Comparison of ENCODE assay signal across 20 mouse cellular contexts in genomic region chr1:40376745-40377144, GRCm38 (mm10). TPM values are rescaled to one million over a fixed set of nuclear protein-coding genes. Genes with fewer than 3 reads are reported as not detected.
A peak's percentile ranks its signal among the peaks of the same experiment; 100 is the strongest.
DNase-seq lines count a peak whose midpoint lies in the region; ATAC-seq and TF ChIP-seq lines count a peak whose summit lies in the region.
"Had no signal": no experiment of that assay in that cellular context is flagged by ENCODE, and none has a peak within 500 bp of the region (broad histone marks: within the 10 kb centered on the region; RNA-seq: fewer than 3 reads in every experiment).

No protein-coding gene starts in this region.

- TF ChIP-seq POLR2A in lung, adult 2 months (IDR thresholded peaks at IDR 0.05; ENCODE audit: borderline replicate concordance, extremely low read depth, low read depth, low read length): no peak

- no peaks in the 10 kb centered on the region for H3K27me3 ChIP-seq in hindbrain, embryonic 10.5 days (ENCODE audit: insufficient read depth, poor library complexity, severe bottlenecking)
- H3K27me3 ChIP-seq in hindbrain, embryonic 12.5 days: no peaks in the 10 kb centered on the region
- H3K27me3 ChIP-seq in embryonic facial prominence, embryonic 14.5 days (replicated peaks; ENCODE audit: control insufficient read depth, insufficient read depth, low read length): no peaks in the 10 kb centered on the region
- no peaks in the 10 kb centered on the region for H3K27me3 ChIP-seq in forebrain, embryonic 14.5 days (replicated peaks; ENCODE audit: control insufficient read depth, insufficient read depth, low read length)
- H3K27me3 ChIP-seq: embryonic facial prominence, embryonic 12.5 days; heart, embryonic 12.5 days; limb, embryonic 12.5 days; liver, embryonic 13.5 days; neural tube, embryonic 12.5 days had no signal

- H3K4me1 ChIP-seq in hindbrain, embryonic 10.5 days (replicated peaks): peaks cover 8% of the 10 kb centered on the region
- no peaks in the 10 kb centered on the region for H3K4me1 ChIP-seq in hindbrain, embryonic 12.5 days
- peaks cover 9% of the 10 kb centered on the region for H3K4me1 ChIP-seq in lung, adult 2 months (ENCODE audit: control insufficient read depth, insufficient read depth, low read length)
- H3K4me1 ChIP-seq in embryonic facial prominence, embryonic 14.5 days (ENCODE audit: control insufficient read depth, insufficient read depth, low read length): no peaks in the 10 kb centered on the region
- H3K4me1 ChIP-seq in forebrain, embryonic 14.5 days (ENCODE audit: control insufficient read depth, insufficient read depth, low read length): no peaks in the 10 kb centered on the region
- H3K4me1 ChIP-seq: liver, embryonic 13.5 days; neural tube, embryonic 12.5 days had no signal

- H3K9me3 ChIP-seq in hindbrain, embryonic 10.5 days: no peaks in the 10 kb centered on the region
- H3K9me3 ChIP-seq in hindbrain, embryonic 12.5 days (replicated peaks): no peaks in the 10 kb centered on the region
- no peaks in the 10 kb centered on the region for H3K9me3 ChIP-seq in embryonic facial prominence, embryonic 14.5 days (ENCODE audit: control insufficient read depth, low read length)
- H3K9me3 ChIP-seq in forebrain, embryonic 14.5 days (replicated peaks; ENCODE audit: control insufficient read depth, low read length): no peaks in the 10 kb centered on the region
- H3K9me3 ChIP-seq: embryonic facial prominence, embryonic 12.5 days; heart, embryonic 12.5 days; limb, embryonic 12.5 days; liver, embryonic 13.5 days; neural tube, embryonic 12.5 days had no signal

- TF ChIP-seq CTCF in lung, adult 2 months (IDR thresholded peaks at IDR 0.05; ENCODE audit: insufficient read depth, low read length): no peak

- H3K4me3 ChIP-seq in hindbrain, embryonic 10.5 days: no peak overlapping the region
- H3K4me3 ChIP-seq in hindbrain, embryonic 12.5 days: no peak overlapping the region
- no peak overlapping the region for H3K4me3 ChIP-seq in lung, adult 2 months (replicated peaks; ENCODE audit: extremely low read depth, low read depth, low read length)
- H3K4me3 ChIP-seq in embryonic facial prominence, embryonic 14.5 days (ENCODE audit: low read depth, low read length): no peak overlapping the region
- no peak overlapping the region for H3K4me3 ChIP-seq in forebrain, embryonic 14.5 days (ENCODE audit: low read depth, low read length)
- H3K4me3 ChIP-seq: embryonic facial prominence, embryonic 12.5 days; heart, embryonic 12.5 days; layer of hippocampus, adult 2 months; limb, embryonic 12.5 days; liver, embryonic 13.5 days; neural tube, embryonic 12.5 days had no signal

- DNase-seq in hindbrain, embryonic 10.5 days (ENCODE audit: low spot score): peak; percentile 14
- peak; percentile 58 for DNase-seq in lung, postnatal 10 days
- DNase-seq in lung, adult 2 months: no peak
- peak; percentile 21 for DNase-seq in embryo, embryonic 11 days
- no peak for DNase-seq in embryonic facial prominence, embryonic 14.5 days (ENCODE audit: low spot score)
- no peak for DNase-seq in forebrain, embryonic 14.5 days (ENCODE audit: low spot score)
- DNase-seq: cerebellum, adult 9-11 months; heart, postnatal 36 days; kidney, postnatal 10 days; liver, embryonic 13.5 days; right cerebral cortex, postnatal 25 days had no signal

- no peak overlapping the region for H3K27ac ChIP-seq in hindbrain, embryonic 10.5 days
- H3K27ac ChIP-seq in hindbrain, embryonic 12.5 days: no peak overlapping the region
- no peak overlapping the region for H3K27ac ChIP-seq in embryonic facial prominence, embryonic 14.5 days (replicated peaks; ENCODE audit: low read depth, low read length)
- H3K27ac ChIP-seq in forebrain, embryonic 14.5 days (ENCODE audit: low read depth, low read length): no peak overlapping the region
- H3K27ac ChIP-seq: embryonic facial prominence, embryonic 12.5 days; layer of hippocampus, adult 2 months; limb, embryonic 12.5 days; liver, embryonic 13.5 days; macrophage; neural tube, embryonic 12.5 days had no signal

- WGBS in hindbrain, embryonic 10.5 days: 61% methylated on average over 7 of the region's 7 CpGs
- WGBS in hindbrain, embryonic 12.5 days: 55% methylated on average over 7 of the region's 7 CpGs
- WGBS in lung, adult 2 months: 47% methylated on average over 7 of the region's 7 CpGs
- WGBS in embryonic facial prominence, embryonic 14.5 days: 46% methylated on average over 7 of the region's 7 CpGs
- WGBS in forebrain, embryonic 14.5 days: 71% methylated on average over 7 of the region's 7 CpGs

- no peaks in the 10 kb centered on the region for H3K36me3 ChIP-seq in hindbrain, embryonic 10.5 days
- H3K36me3 ChIP-seq in hindbrain, embryonic 12.5 days: no peaks in the 10 kb centered on the region
- no peaks in the 10 kb centered on the region for H3K36me3 ChIP-seq in embryonic facial prominence, embryonic 14.5 days (ENCODE audit: control insufficient read depth, insufficient read depth, low read length)
- no peaks in the 10 kb centered on the region for H3K36me3 ChIP-seq in forebrain, embryonic 14.5 days (ENCODE audit: control insufficient read depth, insufficient read depth, low read length)
- H3K36me3 ChIP-seq: embryonic facial prominence, embryonic 12.5 days; heart, embryonic 12.5 days; limb, embryonic 12.5 days; liver, embryonic 13.5 days; neural tube, embryonic 12.5 days had no signal

- no peak overlapping the region for H3K9ac ChIP-seq in hindbrain, embryonic 12.5 days
- H3K9ac ChIP-seq in embryonic facial prominence, embryonic 14.5 days (ENCODE audit: low read depth, low read length): no peak overlapping the region
- no peak overlapping the region for H3K9ac ChIP-seq in forebrain, embryonic 14.5 days (ENCODE audit: low read length)
- H3K9ac ChIP-seq: embryonic facial prominence, embryonic 12.5 days; heart, embryonic 12.5 days; limb, embryonic 12.5 days; liver, embryonic 13.5 days; neural tube, embryonic 12.5 days had no signal

- no peak for ATAC-seq in hindbrain, embryonic 12.5 days (ENCODE audit: low FRiP score)
- ATAC-seq in embryonic facial prominence, embryonic 14.5 days (ENCODE audit: low read depth): 0 out of 2 replicates have a peak, but pooled peaks have one; percentile 26
- ATAC-seq in forebrain, embryonic 14.5 days: no peak
- ATAC-seq: intestine, embryonic 16.5 days had no signal

- no peak overlapping the region for H3K4me2 ChIP-seq in hindbrain, embryonic 12.5 days (replicated peaks)
- no peak overlapping the region for H3K4me2 ChIP-seq in embryonic facial prominence, embryonic 14.5 days (ENCODE audit: low read depth, low read length)
- H3K4me2 ChIP-seq in forebrain, embryonic 14.5 days (ENCODE audit: low read length): no peak overlapping the region
- H3K4me2 ChIP-seq: embryonic facial prominence, embryonic 12.5 days; heart, embryonic 12.5 days; limb, embryonic 12.5 days; liver, embryonic 13.5 days; midbrain, embryonic 11.5 days; neural tube, embryonic 12.5 days had no signal

RNA-seq across cellular contexts. Expression of gene Il1rl2, which starts 52.3 kb away (rescaled TPM):
- 1.2 and 1.6 TPM in 2 replicates for polyA plus RNA-seq in hindbrain, embryonic 10.5 days (2016; fragmentation: Nextera tagmentation; extraction: Ambion mirVana)
- 2.5 and 2.8 TPM in 2 replicates for polyA plus RNA-seq in hindbrain, embryonic 12.5 days (2016; fragmentation: Nextera tagmentation; extraction: Ambion mirVana)
- polyA plus RNA-seq in lung, adult 2 months (2012; rRNA removed): 4.4 and 8.4 TPM in 2 replicates
- 6.1 and 6.3 TPM in 2 replicates for polyA plus RNA-seq in embryonic facial prominence, embryonic 14.5 days (2014; fragmentation: Nextera tagmentation; extraction: Ambion mirVana)
- polyA plus RNA-seq in forebrain, embryonic 14.5 days (2014; fragmentation: Nextera tagmentation; extraction: Ambion mirVana): 0.70 and 0.85 TPM in 2 replicates

RNA-seq across cellular contexts. Expression of gene Il1rl1, which starts 52.6 kb away (rescaled TPM):
- polyA plus RNA-seq in hindbrain, embryonic 10.5 days (2016; fragmentation: Nextera tagmentation; extraction: Ambion mirVana): 0.03 and 0.04 TPM in 2 replicates
- polyA plus RNA-seq in hindbrain, embryonic 12.5 days (2016; fragmentation: Nextera tagmentation; extraction: Ambion mirVana): 0.05 TPM in 2 replicates
- polyA plus RNA-seq in lung, adult 2 months (2012; rRNA removed): 0.92 and 1.1 TPM in 2 replicates
- 2.8 and 3.2 TPM in 2 replicates for polyA plus RNA-seq in embryonic facial prominence, embryonic 14.5 days (2014; fragmentation: Nextera tagmentation; extraction: Ambion mirVana)
- 0.07 TPM in 1 of 2 replicates, not detected in the other for polyA plus RNA-seq in forebrain, embryonic 14.5 days (2014; fragmentation: Nextera tagmentation; extraction: Ambion mirVana)

Comparison
In these comparisons a context has a peak if more than half of its experiments do, and no peak if none do; other contexts are left out.
1. DNase-seq: peak in hindbrain, embryonic 10.5 days (single experiment), lung, postnatal 10 days (single experiment) and embryo, embryonic 11 days (single experiment); none in lung, adult 2 months (single experiment), embryonic facial prominence, embryonic 14.5 days (single experiment) and forebrain, embryonic 14.5 days (single experiment).